9 mouse cellular contexts compared by ENCODE assay signal in the genomic region with DNA sequence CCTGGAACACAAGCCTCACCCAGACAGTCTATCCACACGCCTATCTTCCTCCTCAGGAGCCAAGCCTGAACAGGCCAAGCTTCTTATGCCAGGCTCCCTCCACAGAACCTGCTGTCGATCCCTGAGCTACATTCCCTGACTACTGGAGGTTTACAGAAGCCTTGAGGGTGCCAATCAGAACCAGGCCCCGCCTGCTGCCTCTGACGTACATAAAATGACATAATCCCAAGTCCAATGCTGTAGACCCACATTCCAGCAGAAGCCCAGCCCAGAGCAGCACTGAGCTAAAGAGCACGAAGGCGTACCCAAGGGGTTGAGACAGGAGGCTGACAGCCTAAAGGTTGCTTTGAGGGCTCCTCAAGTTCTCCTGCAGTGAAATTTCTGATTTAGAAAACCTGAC. TPM values are rescaled to one million over a fixed set of nuclear protein-coding genes. Genes with fewer than 3 reads are reported as not detected.
DNase-seq lines count a peak whose midpoint lies in the region; ATAC-seq and TF ChIP-seq lines count a peak whose summit lies in the region.
"Had no signal": no experiment of that assay in that cellular context is flagged by ENCODE, and none has a peak within 500 bp of the region (broad histone marks: within the 10 kb centered on the region; RNA-seq: fewer than 3 reads in every experiment).

No protein-coding gene starts in this region.

- H3K4me3 ChIP-seq in midbrain, postnatal 0 days (ENCODE audit: low read depth, low read length): no peak overlapping the region
- H3K4me3 ChIP-seq: myocyte had no signal

- intact Hi-C loops in left cerebral cortex, postnatal 10 days (cut with DNase I): no loop called here

- no peaks in the 10 kb centered on the region for H3K27me3 ChIP-seq in midbrain, postnatal 0 days (ENCODE audit: insufficient read depth, low read length)

- H3K36me3 ChIP-seq in midbrain, postnatal 0 days (ENCODE audit: insufficient read depth, low read length): peaks cover 16% of the 10 kb centered on the region

- peak; percentile 17; the same call in 1 of the 2 replicates for TF ChIP-seq CTCF in midbrain, postnatal 0 days (IDR thresholded peaks at IDR 0.05)

- H3K27ac ChIP-seq in midbrain, postnatal 0 days (ENCODE audit: low read depth, low read length): no peak overlapping the region

- ATAC-seq in midbrain, postnatal 0 days (ENCODE audit: low FRiP score): no peak

- 0 out of 2 replicates have a peak, but pooled peaks cover 11% of the 10 kb centered on the region for H3K4me1 ChIP-seq in midbrain, postnatal 0 days (ENCODE audit: insufficient read depth, low read length)

- DNase-seq in adrenal gland, adult 18-20 months (ENCODE audit: low spot score in 2 of 2): peak; percentile 59 to 65
- peak; percentile 90 to 95 for DNase-seq in cerebellum, adult 18-20 months
- peak; percentile 51 for DNase-seq in gastrocnemius, postnatal 10 days
- DNase-seq in kidney, adult 11 months: peak; percentile 93
- DNase-seq in left cerebral cortex, postnatal 10 days (ENCODE audit: extremely low spot score in 1 of 2, low spot score in 2 of 2): peak; percentile 76 to 80
- DNase-seq in midbrain, postnatal 0 days (ENCODE audit: low spot score): peak; percentile 80
- peak; percentile 67 for DNase-seq in urinary bladder, postnatal 25 days (ENCODE audit: low spot score)
- DNase-seq in thymus, postnatal 4 days: no peak

- no peaks in the 10 kb centered on the region for H3K9me3 ChIP-seq in midbrain, postnatal 0 days (ENCODE audit: low read length)

- 39% methylated on average over 6 of the region's 6 CpGs for WGBS in midbrain, postnatal 0 days

- no peak overlapping the region; the same call in 1 of the 2 replicates for H3K9ac ChIP-seq in midbrain, postnatal 0 days (replicated peaks; ENCODE audit: low read length, poor library complexity, severe bottlenecking)

- H3K4me2 ChIP-seq in midbrain, postnatal 0 days (ENCODE audit: low read depth, low read length, poor library complexity, severe bottlenecking): no peak overlapping the region

RNA-seq across cellular contexts. Expression of a gene that starts 6.0 kb away (rescaled TPM):
- total RNA-seq in adrenal gland, adult 18-20 months (2021): 10 to 100 TPM; 20.6 to 46.2 TPM
- total RNA-seq in gastrocnemius, postnatal 10 days (2021): 10 to 100 TPM; 35.7 to 42.7 TPM
- total RNA-seq in left cerebral cortex, postnatal 10 days (2021): 100 to 1,000 TPM; 108 to 109 TPM
- 41.9 and 48.4 TPM in 2 replicates for total RNA-seq in midbrain, postnatal 0 days (2014; rRNA removed)
- 50.6 and 55.2 TPM in 2 replicates for polyA plus RNA-seq in midbrain, postnatal 0 days (2015; fragmentation: Nextera tagmentation; extraction: Ambion mirVana)

RNA-seq across cellular contexts. Expression of a gene that starts 26.8 kb away (rescaled TPM):
- total RNA-seq in adrenal gland, adult 18-20 months (2021): 10 to 100 TPM; 29.6 to 32.3 TPM
- 10 to 100 TPM; 24.1 to 27.2 TPM for total RNA-seq in gastrocnemius, postnatal 10 days (2021)
- 100 to 1,000 TPM; 414 to 421 TPM for total RNA-seq in left cerebral cortex, postnatal 10 days (2021)
- total RNA-seq in midbrain, postnatal 0 days (2014; rRNA removed): 286 and 357 TPM in 2 replicates
- polyA plus RNA-seq in midbrain, postnatal 0 days (2015; fragmentation: Nextera tagmentation; extraction: Ambion mirVana): 176 and 178 TPM in 2 replicates

RNA-seq across cellular contexts. Expression of a gene that starts 32.5 kb away (rescaled TPM):
- 10 to 100 TPM; 12.1 to 21.7 TPM for total RNA-seq in adrenal gland, adult 18-20 months (2021)
- 1 to 10 TPM; 5.9 to 6.7 TPM for total RNA-seq in gastrocnemius, postnatal 10 days (2021)
- total RNA-seq in left cerebral cortex, postnatal 10 days (2021): 10 to 100 TPM; 22.2 to 24.2 TPM
- total RNA-seq in midbrain, postnatal 0 days (2014; rRNA removed): 8.9 and 18.6 TPM in 2 replicates
- 16.8 and 18.8 TPM in 2 replicates for polyA plus RNA-seq in midbrain, postnatal 0 days (2015; fragmentation: Nextera tagmentation; extraction: Ambion mirVana)

RNA-seq across cellular contexts. Expression of a gene that starts 45.5 kb away (rescaled TPM):
- 10 to 100 TPM in 1 of 2 experiments, 1 to 10 TPM in 1; 6.6 to 15.3 TPM for total RNA-seq in adrenal gland, adult 18-20 months (2021)
- 1 to 10 TPM in 1 of 2 experiments, under 1 TPM in 1; 0.80 to 1.9 TPM for total RNA-seq in gastrocnemius, postnatal 10 days (2021)
- total RNA-seq in left cerebral cortex, postnatal 10 days (2021): 1 to 10 TPM; 3.7 TPM
- 0.76 and 8.6 TPM in 2 replicates for total RNA-seq in midbrain, postnatal 0 days (2014; rRNA removed)
- 3.1 and 4.7 TPM in 2 replicates for polyA plus RNA-seq in midbrain, postnatal 0 days (2015; fragmentation: Nextera tagmentation; extraction: Ambion mirVana)

RNA-seq across cellular contexts. Expression of a gene that starts 53.2 kb away (rescaled TPM):
- 1 to 10 TPM in 1 of 2 experiments, not detected in 1; 2.7 TPM for total RNA-seq in adrenal gland, adult 18-20 months (2021)
- under 1 TPM; 0.40 to 0.70 TPM for total RNA-seq in gastrocnemius, postnatal 10 days (2021)
- total RNA-seq in left cerebral cortex, postnatal 10 days (2021): under 1 TPM in 1 of 2 experiments, not detected in 1; 0.49 TPM
- 1.4 TPM in 2 replicates for total RNA-seq in midbrain, postnatal 0 days (2014; rRNA removed)
- polyA plus RNA-seq in midbrain, postnatal 0 days (2015; fragmentation: Nextera tagmentation; extraction: Ambion mirVana): 1.5 and 1.6 TPM in 2 replicates
